Mouse (Mus musculus) heart, embryonic 15.5 days (tissue): ENCODE measurements around the gene Gm8720. TPM values are rescaled to one million over a fixed set of nuclear protein-coding genes. Genes with fewer than 3 reads are reported as not detected.
"Not testable (repeated sequence)": the region's sequence is repeated elsewhere in the genome, so short reads cannot be mapped to it uniquely, and the experiment has no call there.

Source experiments
- ATAC-seq: fragments of 200-750 bp; cut with Nextera tagmentation; replicated peaks from 2 replicates; pipeline ENCODE4 v1.8.0; 2017; ENCODE audit warnings: low read depth, moderate TSS enrichment; ENCODE audit not compliant: insufficient number of reproducible peaks, insufficient read depth, low FRiP score
- H3K27ac ChIP-seq: fragments of 300-500 bp; sonication (generic); 2 replicates; pipeline ENCODE4 v1.5.1; 2015; ENCODE audit warnings: mild to moderate bottlenecking, inconsistent platforms
- H3K27me3 ChIP-seq: fragments of 300-500 bp; sonication (generic); 2 replicates; pipeline ENCODE4 v1.6.1; 2015; ENCODE audit warnings: inconsistent platforms
- H3K36me3 ChIP-seq: fragments of 300-500 bp; sonication (generic); 2 replicates; pipeline ENCODE4 v1.6.1; 2015; ENCODE audit warnings: mild to moderate bottlenecking, inconsistent platforms
- H3K4me1 ChIP-seq: fragments of 300-500 bp; sonication (generic); replicated peaks from 2 replicates; pipeline ENCODE4 v1.6.1; 2015; ENCODE audit warnings: inconsistent platforms
- H3K4me2 ChIP-seq: fragments of 300-500 bp; sonication (generic); 2 replicates; pipeline ENCODE4 v1.6.1; 2015; ENCODE audit warnings: inconsistent platforms, mild to moderate bottlenecking, moderate library complexity
- H3K4me3 ChIP-seq: fragments of 300-500 bp; sonication (generic); 2 replicates; pipeline ENCODE4 v1.5.1; 2015; ENCODE audit warnings: mild to moderate bottlenecking, inconsistent platforms
- H3K9ac ChIP-seq: fragments of 300-500 bp; sonication (generic); 2 replicates; pipeline ENCODE4 v1.6.1; 2015; ENCODE audit warnings: mild to moderate bottlenecking, inconsistent platforms
- H3K9me3 ChIP-seq: fragments of 300-500 bp; sonication (generic); replicated peaks from 2 replicates; pipeline ENCODE4 v1.6.1; 2016; ENCODE audit warnings: inconsistent platforms
- WGBS: fragments of 180-500 bp; shearing (Covaris S2); methylation state at CpG from one replicate; pipeline ENCODE4 v1.1.7; 2015; ENCODE audit warnings: mixed read lengths; 5-methylcytosine and 5-hydroxymethylcytosine counted together
- polyA plus RNA-seq: library from polyadenylated mRNA; unstranded; fragments of >200 nt; fragmentation: Nextera tagmentation; extraction: Ambion mirVana; gene quantifications from 2 replicates; pipeline ENCODE4 v1.2.1, GENCODE M21; 2015

Gm8720 gene
- not detected in 2 replicates for polyA plus RNA-seq

GRCm38 (mm10) chr7:23067356-23067755 lies at the start of gene Gm8720:
Gene Gm8720, minus strand, starts transcription at chr7:23067456.
- not testable (repeated sequence) for H3K4me3 ChIP-seq, H3K9ac ChIP-seq, H3K9me3 ChIP-seq, ATAC-seq, H3K4me2 ChIP-seq, H3K27ac ChIP-seq, H3K36me3 ChIP-seq, H3K4me1 ChIP-seq, H3K27me3 ChIP-seq
- no CpG with 5 or more reads among the region's 1 CpGs for WGBS

GRCm38 (mm10) chr7:23055240-23055639 lies 12.0 kb downstream of the Gm8720 start, which contains the start of gene Vmn1r163:
Gene Vmn1r163, plus strand, starts transcription at chr7:23055540.
- H3K9ac ChIP-seq, H3K27me3 ChIP-seq, H3K4me2 ChIP-seq, H3K9me3 ChIP-seq, H3K27ac ChIP-seq, H3K4me3 ChIP-seq, H3K4me1 ChIP-seq, H3K36me3 ChIP-seq, ATAC-seq: not testable (repeated sequence)
- no CpG with 5 or more reads among the region's 1 CpGs for WGBS

- H3K27me3 ChIP-seq, H3K9ac ChIP-seq, H3K4me3 ChIP-seq, ATAC-seq, H3K4me1 ChIP-seq, H3K36me3 ChIP-seq, H3K9me3 ChIP-seq, H3K4me2 ChIP-seq, H3K27ac ChIP-seq: not testable (repeated sequence)
- WGBS, result no CpG with 5 or more reads among the region's 3 CpGs
Observed at GRCm38 (mm10) chr7:23019823-23020222, 47.4 kb downstream of the Gm8720 start, which contains the start of gene Gm4216. Gene Gm4216, minus strand, starts transcription at chr7:23019923.

Other genes starting within 250 kb of the Gm8720 start
- gene Vmn1r159, start 223.9 kb downstream of the Gm8720 start, polyA plus RNA-seq, result not detected in 2 replicates
- gene Vmn1r160, start 196.2 kb downstream of the Gm8720 start, polyA plus RNA-seq, result not detected in 2 replicates
- not detected in 2 replicates for gene Gm4214, start 82.8 kb downstream of the Gm8720 start, polyA plus RNA-seq
- not detected in 2 replicates for gene Gm4216, start 47.5 kb downstream of the Gm8720 start, polyA plus RNA-seq
- not detected in 2 replicates for gene Vmn1r163, start 11.9 kb downstream of the Gm8720 start, polyA plus RNA-seq
- not detected in 2 replicates for gene Gm10662, start 77.0 kb upstream of the Gm8720 start, polyA plus RNA-seq
- gene Vmn1r165, start 149.9 kb upstream of the Gm8720 start, polyA plus RNA-seq, result not detected in 2 replicates
- gene Vmn1r166, start 184.2 kb upstream of the Gm8720 start, polyA plus RNA-seq, result not detected in 2 replicates
- not detected in 2 replicates for gene Gm6902, start 211.4 kb upstream of the Gm8720 start, polyA plus RNA-seq
- not detected in 2 replicates for gene Nlrp4e, start 233.7 kb upstream of the Gm8720 start, polyA plus RNA-seq